18 mouse cellular contexts compared by ENCODE assay signal in genomic region chr9:31440366-31440765, GRCm38 (mm10). TPM values are rescaled to one million over a fixed set of nuclear protein-coding genes. Genes with fewer than 3 reads are reported as not detected.
"Had no signal": no experiment of that assay in that cellular context is flagged by ENCODE, and none has a peak within 500 bp of the region (broad histone marks: within the 10 kb centered on the region; RNA-seq: fewer than 3 reads in every experiment).

No protein-coding gene starts in this region.

- H3K27me3 ChIP-seq: midbrain, embryonic 12.5 days; neural tube, embryonic 12.5 days had no signal

- H3K9me3 ChIP-seq: midbrain, embryonic 10.5 days; midbrain, embryonic 12.5 days; neural tube, embryonic 12.5 days had no signal

- H3K4me2 ChIP-seq: lung, embryonic 14.5 days; midbrain, embryonic 12.5 days; neural tube, embryonic 12.5 days had no signal

- H3K4me1 ChIP-seq: midbrain, embryonic 10.5 days; midbrain, embryonic 12.5 days; neural tube, embryonic 12.5 days had no signal

- H3K27ac ChIP-seq: midbrain, embryonic 10.5 days; midbrain, embryonic 12.5 days; neural tube, embryonic 12.5 days had no signal

- H3K36me3 ChIP-seq: midbrain, embryonic 10.5 days; midbrain, embryonic 12.5 days; neural tube, embryonic 12.5 days had no signal

- H3K9ac ChIP-seq: lung, embryonic 14.5 days; midbrain, embryonic 12.5 days; neural tube, embryonic 12.5 days had no signal

- H3K4me3 ChIP-seq: midbrain, embryonic 10.5 days; midbrain, embryonic 12.5 days; myocyte; neural tube, embryonic 12.5 days had no signal

- ATAC-seq: midbrain, embryonic 16.5 days had no signal

- DNase-seq: lung, adult 18-20 months; lung, embryonic 14.5 days; lung, postnatal 10 days; lung, postnatal 4 days; midbrain, embryonic 14.5 days; right cerebral cortex, postnatal 14 days; spleen, adult 18-20 months; thymus, adult 18-20 months; thymus, postnatal 25 days; thymus, postnatal 4 days had no signal

RNA-seq across cellular contexts. Expression of gene Tmem45b, which starts 23.9 kb away (rescaled TPM):
- total RNA-seq: megakaryocyte, adult 5-6 weeks; megakaryocyte-erythroid progenitor cell, adult 5-6 weeks; neutrophil, adult 5-6 weeks had no signal
- polyA plus RNA-seq: midbrain, embryonic 10.5 days; midbrain, embryonic 12.5 days; myocyte; neural tube, embryonic 12.5 days had no signal
